Mouse (Mus musculus): ENCODE results near the gene Mtx1. TPM values are rescaled to one million over a fixed set of nuclear protein-coding genes. Genes with fewer than 3 reads are reported as not detected.

Mtx1 gene
- total RNA-seq (2021): 100 to 1,000 TPM; 102 TPM

- DNase-seq (ENCODE audit: extremely low spot score in 1 of 2, low spot score in 1 of 2): no peak
Measured at GRCm38 (mm10) chr3:89226900-89227299, at the start of gene Mtx1. TSS of gene Mtx1 (minus strand) at chr3:89227088.

- no peak for DNase-seq (ENCODE audit: extremely low spot score in 1 of 2, low spot score in 1 of 2)
Measured at GRCm38 (mm10) chr3:89276061-89276460, 49.2 kb upstream of the Mtx1 start.

- DNase-seq (ENCODE audit: extremely low spot score in 1 of 2, low spot score in 1 of 2): no peak
Measured at GRCm38 (mm10) chr3:89271760-89272159, 44.9 kb upstream of the Mtx1 start.

GRCm38 (mm10) chr3:89270891-89271290, 44.0 kb upstream of the Mtx1 start:
- peak in 1 of 2 experiments; percentile 44 for DNase-seq (ENCODE audit: extremely low spot score in 1 of 2, low spot score in 1 of 2)

GRCm38 (mm10) chr3:89270051-89270755, 43.3 kb upstream of the Mtx1 start, which contains the start of gene Slc50a1:
TSS of gene Slc50a1 (minus strand) at chr3:89270570.
- peak; percentile 83 to 84 for DNase-seq (ENCODE audit: extremely low spot score in 1 of 2, low spot score in 1 of 2)

- DNase-seq (ENCODE audit: extremely low spot score in 1 of 2, low spot score in 1 of 2): no peak
Measured at GRCm38 (mm10) chr3:89268916-89269315, 42.0 kb upstream of the Mtx1 start.

GRCm38 (mm10) chr3:89266439-89266893, 39.6 kb upstream of the Mtx1 start:
- peak; percentile 58 to 66 for DNase-seq (ENCODE audit: extremely low spot score in 1 of 2, low spot score in 1 of 2)

GRCm38 (mm10) chr3:89262417-89262816, 35.5 kb upstream of the Mtx1 start:
- DNase-seq (ENCODE audit: extremely low spot score in 1 of 2, low spot score in 1 of 2): no peak

- DNase-seq (ENCODE audit: extremely low spot score in 1 of 2, low spot score in 1 of 2): no peak
Measured at GRCm38 (mm10) chr3:89260211-89260610, 33.3 kb upstream of the Mtx1 start.

- no peak for DNase-seq (ENCODE audit: extremely low spot score in 1 of 2, low spot score in 1 of 2)
Measured at GRCm38 (mm10) chr3:89259076-89259475, 32.2 kb upstream of the Mtx1 start, which contains the start of gene Dpm3. TSS of gene Dpm3 (plus strand) at chr3:89259358.

GRCm38 (mm10) chr3:89256177-89256576, 29.3 kb upstream of the Mtx1 start:
- DNase-seq (ENCODE audit: extremely low spot score in 1 of 2, low spot score in 1 of 2): no peak

GRCm38 (mm10) chr3:89254994-89255393, 28.1 kb upstream of the Mtx1 start:
- no peak for DNase-seq (ENCODE audit: extremely low spot score in 1 of 2, low spot score in 1 of 2)

- DNase-seq (ENCODE audit: extremely low spot score in 1 of 2, low spot score in 1 of 2): no peak
Measured at GRCm38 (mm10) chr3:89251365-89251895, 24.5 kb upstream of the Mtx1 start.

GRCm38 (mm10) chr3:89250435-89251040, 23.6 kb upstream of the Mtx1 start:
- DNase-seq (ENCODE audit: extremely low spot score in 1 of 2, low spot score in 1 of 2): peak in 1 of 2 experiments; percentile 57

GRCm38 (mm10) chr3:89247466-89247865, 20.6 kb upstream of the Mtx1 start:
- no peak for DNase-seq (ENCODE audit: extremely low spot score in 1 of 2, low spot score in 1 of 2)

- peak; percentile 77 to 88 for DNase-seq (ENCODE audit: extremely low spot score in 1 of 2, low spot score in 1 of 2)
Measured at GRCm38 (mm10) chr3:89246261-89247100, 19.6 kb upstream of the Mtx1 start, which contains the start of gene Trim46. TSS of gene Trim46 (minus strand) at chr3:89246309.

- DNase-seq (ENCODE audit: extremely low spot score in 1 of 2, low spot score in 1 of 2): peak in 1 of 2 experiments; percentile 60
Measured at GRCm38 (mm10) chr3:89245688-89246171, 18.8 kb upstream of the Mtx1 start, which contains the start of gene Krtcap2. TSS of gene Krtcap2 (plus strand) at chr3:89245966.

- peak in 1 of 2 experiments; percentile 69 for DNase-seq (ENCODE audit: extremely low spot score in 1 of 2, low spot score in 1 of 2)
Measured at GRCm38 (mm10) chr3:89244982-89245687, 18.2 kb upstream of the Mtx1 start.

- DNase-seq (ENCODE audit: extremely low spot score in 1 of 2, low spot score in 1 of 2): no peak
Measured at GRCm38 (mm10) chr3:89244158-89244981, 17.5 kb upstream of the Mtx1 start.
